Mouse (Mus musculus): ENCODE results near the gene Ccdc171. TPM values are rescaled to one million over a fixed set of nuclear protein-coding genes. Genes with fewer than 3 reads are reported as not detected.
A peak's percentile ranks its signal among the peaks of the same experiment; 100 is the strongest.
"Not testable (repeated sequence)": the region's sequence is repeated elsewhere in the genome, so short reads cannot be mapped to it uniquely, and the experiment has no call there.

Gene Ccdc171
- polyA plus RNA-seq, 1 experiment from 2014 or later = 4.1 TPM

DNA sequence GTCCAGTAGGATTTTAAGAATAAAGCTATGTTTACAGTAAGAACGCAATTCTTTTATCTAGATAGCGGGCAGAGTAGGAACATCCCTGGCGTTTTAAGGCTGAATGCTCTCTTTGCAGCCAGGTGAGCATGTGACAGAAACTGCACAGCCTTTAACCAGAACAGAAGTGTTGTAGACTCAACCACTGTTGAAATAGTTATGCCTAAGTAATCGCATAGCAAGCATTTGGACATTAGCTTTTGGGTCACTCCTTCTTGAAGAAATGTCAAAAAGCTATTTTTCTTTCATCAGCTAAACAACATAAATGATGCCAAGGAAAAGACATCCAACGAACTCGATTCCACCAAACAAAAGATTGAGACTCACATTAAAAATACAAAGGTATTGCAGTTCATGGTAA is 131.7 kb downstream of the Ccdc171 start:
- Histone ChIP-seq H3K4me2 (peak overlapping the region; percentile 36), H3K9me3 (ENCODE audit: control insufficient read depth, low read length) (no peaks in the 10 kb centered on the region), H3K36me3 (ENCODE audit: control insufficient read depth, insufficient read depth, low read length) (no peaks in the 10 kb centered on the region), H3K9ac (ENCODE audit: low read length) (0 out of 2 replicates have a peak overlapping the region, but pooled peaks have one; percentile 16), H3K27ac (ENCODE audit: low read depth, low read length) (peak overlapping the region; percentile 28), H3K4me3 (ENCODE audit: low read depth, low read length) (0 out of 2 replicates have a peak overlapping the region, but pooled peaks have one; percentile 5), H3K4me1 (ENCODE audit: control insufficient read depth, insufficient read depth, low read length) (peaks cover 7% of the 10 kb centered on the region; the same call in 1 of the 2 replicates), H3K27me3 (ENCODE audit: control insufficient read depth, insufficient read depth, low read length) (no peaks in the 10 kb centered on the region)
- 40% methylated on average over 6 of the region's 6 CpGs for WGBS
- DNase-seq (ENCODE audit: low spot score, missing footprints) = peak; percentile 91
- ATAC-seq (ENCODE audit: low FRiP score) = peak; percentile 26

DNA sequence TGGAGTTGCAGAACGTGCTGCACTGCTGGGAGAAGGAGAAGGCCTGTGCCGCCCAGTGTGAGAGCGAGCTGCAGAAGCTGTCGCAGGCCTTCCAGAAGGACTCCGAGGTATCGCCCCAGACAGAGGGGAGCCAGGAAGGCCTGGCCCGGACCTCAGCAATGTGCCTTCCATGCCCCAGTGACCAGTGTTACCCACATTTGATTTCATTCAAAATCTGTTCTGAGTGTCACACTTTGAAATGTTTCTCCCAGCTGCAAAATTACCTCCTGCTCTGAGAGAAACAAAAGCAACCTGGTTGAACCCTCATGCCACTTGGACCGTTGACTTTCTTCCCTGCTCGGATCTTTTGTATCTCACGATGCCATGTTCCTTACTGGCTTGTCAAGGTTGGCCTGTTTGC is 133.1 kb downstream of the Ccdc171 start:
- Histone ChIP-seq H3K9ac (ENCODE audit: low read length) (no peak overlapping the region), H3K4me2 (no peak overlapping the region), H3K4me3 (ENCODE audit: low read depth, low read length) (no peak overlapping the region), H3K36me3 (ENCODE audit: control insufficient read depth, insufficient read depth, low read length) (no peaks in the 10 kb centered on the region), H3K27me3 (ENCODE audit: control insufficient read depth, insufficient read depth, low read length) (no peaks in the 10 kb centered on the region), H3K27ac (ENCODE audit: low read depth, low read length) (no peak overlapping the region), H3K9me3 (ENCODE audit: control insufficient read depth, low read length) (no peaks in the 10 kb centered on the region), H3K4me1 (ENCODE audit: control insufficient read depth, insufficient read depth, low read length) (peaks cover 7% of the 10 kb centered on the region; the same call in 1 of the 2 replicates)
- no peak for ATAC-seq (ENCODE audit: low FRiP score)
- peak; percentile 77 for DNase-seq (ENCODE audit: low spot score, missing footprints)
- WGBS = 74% methylated on average over 10 of the region's 10 CpGs

DNA sequence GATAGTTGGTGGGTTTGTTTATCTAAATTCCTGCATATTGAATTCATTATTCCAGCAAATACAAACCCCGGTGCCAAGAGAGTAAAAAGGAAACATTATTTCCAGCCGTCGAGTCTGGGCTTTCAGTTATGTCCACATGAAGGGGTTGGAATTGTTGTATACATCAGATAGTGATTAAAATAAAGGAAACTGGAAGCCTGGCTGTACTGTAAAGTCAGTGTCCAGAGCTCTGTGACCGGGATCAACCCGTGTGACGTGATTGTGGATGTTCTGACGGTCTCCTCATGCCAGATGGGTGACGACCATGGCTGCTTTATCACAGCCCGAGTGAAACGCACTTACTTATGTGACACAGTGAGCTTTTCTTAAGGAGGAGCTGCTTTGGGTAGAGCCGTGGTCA is 134.1 kb downstream of the Ccdc171 start:
- Histone ChIP-seq H3K27ac (ENCODE audit: low read depth, low read length) (no peak overlapping the region), H3K36me3 (ENCODE audit: control insufficient read depth, insufficient read depth, low read length) (no peaks in the 10 kb centered on the region), H3K4me2 (no peak overlapping the region), H3K4me3 (ENCODE audit: low read depth, low read length) (no peak overlapping the region), H3K9me3 (ENCODE audit: control insufficient read depth, low read length) (no peaks in the 10 kb centered on the region), H3K4me1 (ENCODE audit: control insufficient read depth, insufficient read depth, low read length) (peaks cover 7% of the 10 kb centered on the region; the same call in 1 of the 2 replicates), H3K27me3 (ENCODE audit: control insufficient read depth, insufficient read depth, low read length) (no peaks in the 10 kb centered on the region), H3K9ac (ENCODE audit: low read length) (no peak overlapping the region)
- ATAC-seq (ENCODE audit: low FRiP score) (no peak), DNase-seq (ENCODE audit: low spot score, missing footprints) (no peak)
- 81% methylated on average over 11 of the region's 11 CpGs for WGBS

- peaks cover 3% of the 10 kb centered on the region; the same call in 1 of the 2 replicates for H3K4me1 ChIP-seq (ENCODE audit: control insufficient read depth, insufficient read depth, low read length)
- H3K9me3 ChIP-seq (ENCODE audit: control insufficient read depth, low read length) = no peaks in the 10 kb centered on the region
- no peak for DNase-seq (ENCODE audit: low spot score, missing footprints)
- WGBS = 84% methylated on average over 1 of the region's 1 CpGs
- H3K27me3 ChIP-seq (ENCODE audit: control insufficient read depth, insufficient read depth, low read length) = no peaks in the 10 kb centered on the region
- no peaks in the 10 kb centered on the region for H3K36me3 ChIP-seq (ENCODE audit: control insufficient read depth, insufficient read depth, low read length)
- H3K4me2 ChIP-seq = no peak overlapping the region
- no peak overlapping the region for H3K27ac ChIP-seq (ENCODE audit: low read depth, low read length)
- H3K4me3 ChIP-seq (ENCODE audit: low read depth, low read length) = no peak overlapping the region
- no peak overlapping the region for H3K9ac ChIP-seq (ENCODE audit: low read length)
- ATAC-seq (ENCODE audit: low FRiP score) = no peak
These were observed 136.3 kb downstream of the Ccdc171 start for GRCm38 (mm10) chr4:83661519-83662271.

GRCm38 (mm10) chr4:83662301-83662700 is 137.0 kb downstream of the Ccdc171 start:
- no peaks in the 10 kb centered on the region for H3K9me3 ChIP-seq (ENCODE audit: control insufficient read depth, low read length)
- 94% methylated on average over 4 of the region's 4 CpGs for WGBS
- DNase-seq (ENCODE audit: low spot score, missing footprints) (no peak), ATAC-seq (ENCODE audit: low FRiP score) (no peak)
- H3K27ac ChIP-seq (ENCODE audit: low read depth, low read length) = no peak overlapping the region
- no peak overlapping the region for H3K4me2 ChIP-seq
- no peaks in the 10 kb centered on the region for H3K4me1 ChIP-seq (ENCODE audit: control insufficient read depth, insufficient read depth, low read length)
- H3K36me3 ChIP-seq (ENCODE audit: control insufficient read depth, insufficient read depth, low read length) = no peaks in the 10 kb centered on the region
- no peak overlapping the region for H3K4me3 ChIP-seq (ENCODE audit: low read depth, low read length)
- no peaks in the 10 kb centered on the region for H3K27me3 ChIP-seq (ENCODE audit: control insufficient read depth, insufficient read depth, low read length)
- no peak overlapping the region for H3K9ac ChIP-seq (ENCODE audit: low read length)

DNA sequence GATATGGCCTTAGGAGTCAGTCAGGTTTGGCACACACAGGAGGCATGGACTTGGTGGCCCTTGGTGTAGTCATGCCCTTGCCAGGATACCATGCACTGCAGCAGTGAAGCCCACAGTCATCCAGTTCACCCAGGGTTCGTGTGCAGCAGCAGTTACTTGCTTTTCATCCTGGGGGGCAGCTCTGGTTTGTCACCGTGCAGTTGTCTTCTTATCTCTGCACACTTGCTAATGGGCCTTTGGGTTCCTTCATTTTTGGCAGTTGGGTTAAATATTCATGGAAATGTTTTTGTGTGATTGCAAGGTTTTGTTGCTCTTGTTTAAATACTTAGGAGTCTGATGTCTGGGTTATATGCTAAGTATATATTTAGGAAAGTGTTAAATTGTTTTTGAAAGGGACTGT is 144.2 kb downstream of the Ccdc171 start:
- Histone ChIP-seq H3K27ac (ENCODE audit: low read depth, low read length) (no peak overlapping the region), H3K9me3 (ENCODE audit: control insufficient read depth, low read length) (no peaks in the 10 kb centered on the region), H3K4me2 (no peak overlapping the region), H3K27me3 (ENCODE audit: control insufficient read depth, insufficient read depth, low read length) (no peaks in the 10 kb centered on the region), H3K4me3 (ENCODE audit: low read depth, low read length) (no peak overlapping the region), H3K36me3 (ENCODE audit: control insufficient read depth, insufficient read depth, low read length) (no peaks in the 10 kb centered on the region), H3K9ac (ENCODE audit: low read length) (no peak overlapping the region), H3K4me1 (ENCODE audit: control insufficient read depth, insufficient read depth, low read length) (no peaks in the 10 kb centered on the region)
- ATAC-seq (ENCODE audit: low FRiP score) (no peak), DNase-seq (ENCODE audit: low spot score, missing footprints) (no peak)
- WGBS = 62% methylated on average over 2 of the region's 2 CpGs

DNA sequence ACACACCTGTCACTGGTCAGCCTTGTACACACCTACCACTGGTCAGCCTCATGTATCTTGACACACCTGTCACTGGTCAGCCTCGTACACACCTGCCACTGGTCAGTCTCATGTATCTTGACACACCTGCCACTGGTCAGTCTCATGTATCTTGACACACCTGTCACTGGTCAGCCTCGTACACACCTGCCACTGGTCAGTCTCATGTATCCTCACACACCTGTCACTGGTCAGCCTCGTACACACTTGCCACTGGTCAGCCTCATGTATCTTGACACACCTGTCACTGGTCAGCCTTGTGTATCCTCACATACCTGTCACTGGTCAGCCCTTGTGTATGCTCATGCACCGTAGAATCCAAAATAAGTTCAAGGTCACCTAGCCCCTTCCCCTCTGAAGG is 150.0 kb downstream of the Ccdc171 start:
- not testable (repeated sequence) for H3K4me1 ChIP-seq (ENCODE audit: control insufficient read depth, insufficient read depth, low read length); H3K4me2 ChIP-seq; DNase-seq (ENCODE audit: low spot score, missing footprints); H3K9me3 ChIP-seq (ENCODE audit: control insufficient read depth, low read length); H3K36me3 ChIP-seq (ENCODE audit: control insufficient read depth, insufficient read depth, low read length); H3K27ac ChIP-seq (ENCODE audit: low read depth, low read length); ATAC-seq (ENCODE audit: low FRiP score); H3K4me3 ChIP-seq (ENCODE audit: low read depth, low read length); H3K9ac ChIP-seq (ENCODE audit: low read length); H3K27me3 ChIP-seq (ENCODE audit: control insufficient read depth, insufficient read depth, low read length)
- WGBS = 93% methylated on average over 4 of the region's 4 CpGs

DNA sequence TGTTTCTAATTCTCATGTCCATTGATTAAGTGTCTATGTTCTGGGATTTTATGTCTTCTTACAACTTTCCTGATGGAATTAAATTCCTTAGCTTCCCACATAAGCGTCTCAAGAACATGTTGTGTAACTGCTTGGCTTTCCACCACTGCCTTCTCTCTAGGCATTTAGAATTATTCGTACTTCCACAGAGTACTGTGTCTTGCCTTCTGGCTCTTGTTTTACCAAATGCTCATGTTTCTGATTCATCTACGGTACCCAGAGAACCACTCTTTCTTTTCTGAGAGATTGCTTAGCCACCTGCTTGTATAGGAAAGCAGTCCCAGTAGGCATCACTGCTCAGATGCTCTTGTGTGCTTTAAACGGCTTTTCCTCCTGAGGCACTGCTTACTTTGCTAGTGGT is 151.1 kb downstream of the Ccdc171 start:
- Histone ChIP-seq H3K4me3 (ENCODE audit: low read depth, low read length) (no peak overlapping the region), H3K27ac (ENCODE audit: low read depth, low read length) (no peak overlapping the region), H3K4me1 (ENCODE audit: control insufficient read depth, insufficient read depth, low read length) (no peaks in the 10 kb centered on the region), H3K4me2 (no peak overlapping the region), H3K27me3 (ENCODE audit: control insufficient read depth, insufficient read depth, low read length) (no peaks in the 10 kb centered on the region), H3K9ac (ENCODE audit: low read length) (no peak overlapping the region), H3K36me3 (ENCODE audit: control insufficient read depth, insufficient read depth, low read length) (no peaks in the 10 kb centered on the region), H3K9me3 (ENCODE audit: control insufficient read depth, low read length) (no peaks in the 10 kb centered on the region)
- 93% methylated on average over 4 of the region's 4 CpGs for WGBS
- ATAC-seq (ENCODE audit: low FRiP score) = no peak
- DNase-seq (ENCODE audit: low spot score, missing footprints) = no peak

DNA sequence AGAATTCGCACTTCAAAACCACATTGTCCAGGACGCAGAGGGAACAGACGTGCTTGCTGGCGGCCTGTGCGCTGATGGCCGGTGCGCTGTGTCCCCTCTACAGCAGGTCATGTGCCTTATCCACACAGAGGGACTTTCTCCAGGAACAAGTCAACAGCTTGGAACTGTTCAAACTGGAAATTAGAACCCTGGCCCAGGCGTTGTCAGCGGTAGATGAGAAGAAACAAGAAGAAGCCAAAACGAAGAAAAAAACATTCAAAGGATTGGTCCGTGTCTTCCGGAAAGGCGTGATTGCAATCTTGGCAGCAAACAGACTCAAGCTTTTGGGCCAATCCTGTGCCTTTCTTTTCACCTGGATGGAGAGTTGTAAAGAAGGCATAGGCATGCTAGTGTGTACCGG is 155.7 kb downstream of the Ccdc171 start:
- Histone ChIP-seq H3K36me3 (ENCODE audit: control insufficient read depth, insufficient read depth, low read length) (no peaks in the 10 kb centered on the region), H3K4me3 (ENCODE audit: low read depth, low read length) (no peak overlapping the region), H3K27me3 (ENCODE audit: control insufficient read depth, insufficient read depth, low read length) (no peaks in the 10 kb centered on the region), H3K9me3 (ENCODE audit: control insufficient read depth, low read length) (no peaks in the 10 kb centered on the region), H3K27ac (ENCODE audit: low read depth, low read length) (no peak overlapping the region), H3K4me2 (no peak overlapping the region), H3K9ac (ENCODE audit: low read length) (no peak overlapping the region), H3K4me1 (ENCODE audit: control insufficient read depth, insufficient read depth, low read length) (no peaks in the 10 kb centered on the region)
- no peak for ATAC-seq (ENCODE audit: low FRiP score)
- no peak for DNase-seq (ENCODE audit: low spot score, missing footprints)
- WGBS = 94% methylated on average over 14 of the region's 14 CpGs
